Comparison of ENCODE assay signal across 15 mouse cellular contexts in the genomic region with DNA sequence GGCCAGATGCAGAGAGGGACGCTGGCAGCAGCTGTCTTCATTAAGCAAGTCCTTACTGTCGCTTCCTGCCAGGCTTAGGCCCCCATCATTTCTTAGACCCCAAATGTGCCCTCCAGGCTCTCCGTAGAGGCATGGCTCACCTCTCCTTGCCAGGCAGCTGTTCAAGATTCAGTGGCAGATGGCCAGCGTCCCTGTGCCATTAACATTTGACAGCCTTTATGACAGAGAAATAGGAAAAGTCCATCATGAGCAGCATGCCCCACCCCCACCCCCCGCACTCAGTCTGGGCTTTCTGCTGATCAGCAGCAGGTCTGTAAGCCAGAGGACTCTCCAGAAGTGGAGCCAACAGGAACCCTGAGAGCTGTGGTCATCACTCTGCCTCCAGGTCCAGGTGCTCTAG.
DNase-seq lines count a peak whose midpoint lies in the region; ATAC-seq lines count a peak whose summit lies in the region.
"Had no signal": no experiment of that assay in that cellular context is flagged by ENCODE, and none has a peak within 500 bp of the region (broad histone marks: within the 10 kb centered on the region; RNA-seq: fewer than 3 reads in every experiment).

No protein-coding gene starts in this region.

- WGBS in midbrain, embryonic 10.5 days: 87% methylated on average over 5 of the region's 5 CpGs
- WGBS in midbrain, embryonic 11.5 days: 81% methylated on average over 5 of the region's 5 CpGs
- WGBS in hindbrain, embryonic 11.5 days: 66% methylated on average over 5 of the region's 5 CpGs
- WGBS in midbrain, embryonic 14.5 days: 53% methylated on average over 5 of the region's 5 CpGs

- intact Hi-C loops in heart, postnatal 36 days (cut with DNase I): no loop called here

- no peak for DNase-seq in midbrain, embryonic 10.5 days (ENCODE audit: low spot score)
- DNase-seq in midbrain, embryonic 11.5 days (ENCODE audit: low spot score, missing footprints): no peak
- DNase-seq in hindbrain, embryonic 11.5 days (ENCODE audit: low spot score): peak; percentile 46
- DNase-seq in midbrain, embryonic 14.5 days: peak; percentile 61
- DNase-seq in ovary, postnatal 10 days (ENCODE audit: low spot score): no peak
- no peak for DNase-seq in heart, postnatal 36 days
- no peak for DNase-seq in Muller cell, postnatal 12 days (ENCODE audit: inconsistent ontology term)
- DNase-seq: lung, adult 18-20 months; right cerebral cortex, postnatal 4 days; thymus, postnatal 36 days had no signal

- H3K4me3 ChIP-seq in midbrain, embryonic 10.5 days: no peak overlapping the region
- H3K4me3 ChIP-seq in midbrain, embryonic 11.5 days (ENCODE audit: low read depth, low read length): no peak overlapping the region
- H3K4me3 ChIP-seq in hindbrain, embryonic 11.5 days (ENCODE audit: low read depth, low read length): no peak overlapping the region
- no peak overlapping the region for H3K4me3 ChIP-seq in midbrain, embryonic 14.5 days (replicated peaks; ENCODE audit: low read depth, low read length)
- H3K4me3 ChIP-seq: limb, embryonic 13.5 days; stomach, embryonic 15.5 days had no signal

- no peaks in the 10 kb centered on the region for H3K36me3 ChIP-seq in midbrain, embryonic 10.5 days
- H3K36me3 ChIP-seq in midbrain, embryonic 11.5 days (ENCODE audit: control insufficient read depth, insufficient read depth, low read length): no peaks in the 10 kb centered on the region
- no peaks in the 10 kb centered on the region for H3K36me3 ChIP-seq in hindbrain, embryonic 11.5 days (ENCODE audit: control insufficient read depth, insufficient read depth, low read length)
- H3K36me3 ChIP-seq in midbrain, embryonic 14.5 days (ENCODE audit: control insufficient read depth, insufficient read depth, low read length): no peaks in the 10 kb centered on the region
- H3K36me3 ChIP-seq: limb, embryonic 13.5 days; stomach, embryonic 15.5 days had no signal

- H3K9me3 ChIP-seq in midbrain, embryonic 10.5 days (replicated peaks): no peaks in the 10 kb centered on the region
- no peaks in the 10 kb centered on the region for H3K9me3 ChIP-seq in midbrain, embryonic 11.5 days (ENCODE audit: control insufficient read depth, low read length)
- H3K9me3 ChIP-seq in hindbrain, embryonic 11.5 days (ENCODE audit: control insufficient read depth, low read length): no peaks in the 10 kb centered on the region
- H3K9me3 ChIP-seq in midbrain, embryonic 14.5 days (ENCODE audit: control insufficient read depth, low read length): no peaks in the 10 kb centered on the region
- H3K9me3 ChIP-seq: limb, embryonic 13.5 days; stomach, embryonic 15.5 days had no signal

- no peak for ATAC-seq in midbrain, embryonic 11.5 days (ENCODE audit: low FRiP score)
- peak; percentile 40; the same call in 1 of the 2 replicates for ATAC-seq in hindbrain, embryonic 11.5 days (ENCODE audit: low FRiP score)
- ATAC-seq in midbrain, embryonic 14.5 days (ENCODE audit: low FRiP score, low TSS enrichment): peak; percentile 41; the same call in 1 of the 2 replicates
- ATAC-seq: inflammation-experienced regulatory T-cells, adult 6 months had no signal

- no peak overlapping the region for H3K4me2 ChIP-seq in midbrain, embryonic 11.5 days
- H3K4me2 ChIP-seq in hindbrain, embryonic 11.5 days (replicated peaks; ENCODE audit: low read depth, low read length): no peak overlapping the region
- no peak overlapping the region for H3K4me2 ChIP-seq in midbrain, embryonic 14.5 days (ENCODE audit: low read length)
- H3K4me2 ChIP-seq: limb, embryonic 13.5 days; stomach, embryonic 15.5 days had no signal

- 0 out of 2 replicates have a peak overlapping the region, but pooled peaks have one; percentile 28 for H3K27ac ChIP-seq in midbrain, embryonic 10.5 days (replicated peaks)
- no peak overlapping the region for H3K27ac ChIP-seq in midbrain, embryonic 11.5 days (ENCODE audit: low read depth, low read length)
- peak overlapping the region; percentile 71 for H3K27ac ChIP-seq in hindbrain, embryonic 11.5 days (ENCODE audit: low read depth, low read length)
- H3K27ac ChIP-seq in midbrain, embryonic 14.5 days (replicated peaks; ENCODE audit: low read depth, low read length): peak overlapping the region; percentile 43; the same call in 1 of the 2 replicates
- H3K27ac ChIP-seq: kidney, postnatal 0 days; limb, embryonic 13.5 days; stomach, embryonic 15.5 days had no signal

- H3K27me3 ChIP-seq in midbrain, embryonic 10.5 days (ENCODE audit: low read depth, poor library complexity, severe bottlenecking): no peaks in the 10 kb centered on the region
- no peaks in the 10 kb centered on the region for H3K27me3 ChIP-seq in midbrain, embryonic 11.5 days (ENCODE audit: control insufficient read depth, insufficient read depth, low read length)
- no peaks in the 10 kb centered on the region for H3K27me3 ChIP-seq in hindbrain, embryonic 11.5 days (ENCODE audit: control insufficient read depth, insufficient read depth, low read length)
- no peaks in the 10 kb centered on the region for H3K27me3 ChIP-seq in midbrain, embryonic 14.5 days (ENCODE audit: control insufficient read depth, insufficient read depth, low read length)
- H3K27me3 ChIP-seq: CH12.LX; limb, embryonic 13.5 days; stomach, embryonic 15.5 days had no signal

- no peak overlapping the region for H3K9ac ChIP-seq in midbrain, embryonic 11.5 days (ENCODE audit: low read length)
- H3K9ac ChIP-seq in hindbrain, embryonic 11.5 days (ENCODE audit: low read depth, low read length): no peak overlapping the region
- no peak overlapping the region for H3K9ac ChIP-seq in midbrain, embryonic 14.5 days (replicated peaks; ENCODE audit: low read length)
- H3K9ac ChIP-seq: limb, embryonic 13.5 days; stomach, embryonic 15.5 days had no signal

- peaks cover 21% of the 10 kb centered on the region for H3K4me1 ChIP-seq in midbrain, embryonic 10.5 days
- peaks cover 7% of the 10 kb centered on the region for H3K4me1 ChIP-seq in midbrain, embryonic 11.5 days (ENCODE audit: control insufficient read depth, insufficient read depth, low read length)
- H3K4me1 ChIP-seq in hindbrain, embryonic 11.5 days (replicated peaks; ENCODE audit: control insufficient read depth, insufficient read depth, low read length): 0 out of 2 replicates have a peak, but pooled peaks cover 6% of the 10 kb centered on the region
- peaks cover 15% of the 10 kb centered on the region for H3K4me1 ChIP-seq in midbrain, embryonic 14.5 days (ENCODE audit: control insufficient read depth, insufficient read depth, low read length)
- H3K4me1 ChIP-seq: limb, embryonic 13.5 days had no signal

Comparison
In these comparisons a context has a peak if more than half of its experiments do, and no peak if none do; other contexts are left out.
1. DNase-seq: peak in hindbrain, embryonic 11.5 days (single experiment) and midbrain, embryonic 14.5 days (single experiment); none in midbrain, embryonic 10.5 days (single experiment), midbrain, embryonic 11.5 days (single experiment), ovary, postnatal 10 days (single experiment), heart, postnatal 36 days (0 of 2) and Muller cell, postnatal 12 days (single experiment).